15 mouse cellular contexts compared by ENCODE assay signal in genomic region chr8:29978585-29979505, GRCm38 (mm10).
DNase-seq lines count a peak whose midpoint lies in the region; ATAC-seq lines count a peak whose summit lies in the region.
"Had no signal": no experiment of that assay in that cellular context is flagged by ENCODE, and none has a peak within 500 bp of the region (broad histone marks: within the 10 kb centered on the region; RNA-seq: fewer than 3 reads in every experiment).

No protein-coding gene starts in this region.

- H3K4me2 ChIP-seq in kidney, embryonic 14.5 days (replicated peaks; ENCODE audit: low read depth, low read length): no peak overlapping the region
- H3K4me2 ChIP-seq in limb, embryonic 12.5 days: peak overlapping the region; percentile 20
- no peak overlapping the region for H3K4me2 ChIP-seq in intestine, embryonic 15.5 days (replicated peaks)
- H3K4me2 ChIP-seq: embryonic facial prominence, embryonic 12.5 days; kidney, embryonic 15.5 days; neural tube, embryonic 12.5 days had no signal

- no peak overlapping the region for H3K4me3 ChIP-seq in kidney, embryonic 14.5 days (ENCODE audit: low read length)
- H3K4me3 ChIP-seq in limb, embryonic 12.5 days (replicated peaks): no peak overlapping the region
- no peak overlapping the region for H3K4me3 ChIP-seq in intestine, embryonic 15.5 days (replicated peaks)
- H3K4me3 ChIP-seq: embryonic facial prominence, embryonic 12.5 days; hindbrain, embryonic 10.5 days; kidney, embryonic 15.5 days; neural tube, embryonic 12.5 days had no signal

- H3K27ac ChIP-seq in kidney, embryonic 14.5 days (ENCODE audit: low read depth, low read length): no peak overlapping the region
- no peak overlapping the region for H3K27ac ChIP-seq in limb, embryonic 12.5 days
- H3K27ac ChIP-seq in intestine, embryonic 15.5 days: no peak overlapping the region
- H3K27ac ChIP-seq: embryonic facial prominence, embryonic 12.5 days; hindbrain, embryonic 10.5 days; kidney, embryonic 15.5 days; neural tube, embryonic 12.5 days had no signal

- peak; percentile 32; the same call in 1 of the 2 replicates for ATAC-seq in kidney, embryonic 14.5 days (ENCODE audit: low FRiP score, low TSS enrichment)
- peak; percentile 90 for ATAC-seq in limb, embryonic 12.5 days (ENCODE audit: insufficient number of reproducible peaks, insufficient read depth, low FRiP score, low TSS enrichment, low read depth)
- no peak for ATAC-seq in intestine, embryonic 15.5 days

- no peak for DNase-seq in kidney, adult 8-10 months
- peak; percentile 23 for DNase-seq in R1 (ENCODE audit: low read depth, low spot score)
- peak; percentile 46 for DNase-seq in embryo, embryonic 11.5 days (ENCODE audit: low read depth, low spot score)
- DNase-seq in layer of hippocampus, adult 8-10 months (ENCODE audit: low spot score in 2 of 2): no peak
- no peak for DNase-seq in ovary, postnatal 36 days (ENCODE audit: low spot score)
- DNase-seq: adrenal gland, adult 2 months; cerebellum, adult 11 months; layer of hippocampus, postnatal 36 days had no signal

- H3K27me3 ChIP-seq in kidney, embryonic 14.5 days (ENCODE audit: control insufficient read depth, insufficient read depth, low read length): no peaks in the 10 kb centered on the region
- H3K27me3 ChIP-seq in limb, embryonic 12.5 days: peaks cover 4% of the 10 kb centered on the region; the same call in 1 of the 2 replicates
- H3K27me3 ChIP-seq in intestine, embryonic 15.5 days (replicated peaks): no peaks in the 10 kb centered on the region
- H3K27me3 ChIP-seq: embryonic facial prominence, embryonic 12.5 days; kidney, embryonic 15.5 days; neural tube, embryonic 12.5 days had no signal

- WGBS in kidney, embryonic 14.5 days: 19% methylated on average over 10 of the region's 10 CpGs
- WGBS in limb, embryonic 12.5 days: 11% methylated on average over 10 of the region's 10 CpGs
- 39% methylated on average over 10 of the region's 10 CpGs for WGBS in intestine, embryonic 15.5 days

- no peaks in the 10 kb centered on the region for H3K9me3 ChIP-seq in kidney, embryonic 14.5 days (ENCODE audit: control insufficient read depth, low read length)
- H3K9me3 ChIP-seq in limb, embryonic 12.5 days: no peaks in the 10 kb centered on the region
- no peaks in the 10 kb centered on the region for H3K9me3 ChIP-seq in intestine, embryonic 15.5 days
- H3K9me3 ChIP-seq: embryonic facial prominence, embryonic 12.5 days; hindbrain, embryonic 10.5 days; kidney, embryonic 15.5 days; neural tube, embryonic 12.5 days had no signal

- 0 out of 2 replicates have a peak, but pooled peaks cover 4% of the 10 kb centered on the region for H3K4me1 ChIP-seq in kidney, embryonic 14.5 days (ENCODE audit: control insufficient read depth, insufficient read depth, low read length)
- H3K4me1 ChIP-seq in limb, embryonic 12.5 days (replicated peaks): peaks cover 4% of the 10 kb centered on the region; the same call in 1 of the 2 replicates
- H3K4me1 ChIP-seq in intestine, embryonic 15.5 days (replicated peaks): no peaks in the 10 kb centered on the region
- H3K4me1 ChIP-seq: embryonic facial prominence, embryonic 12.5 days; hindbrain, embryonic 10.5 days; kidney, embryonic 15.5 days; neural tube, embryonic 12.5 days had no signal

- H3K9ac ChIP-seq in kidney, embryonic 14.5 days (ENCODE audit: low read depth, low read length): no peak overlapping the region
- H3K9ac ChIP-seq in limb, embryonic 12.5 days (replicated peaks): no peak overlapping the region
- H3K9ac ChIP-seq in intestine, embryonic 15.5 days: no peak overlapping the region
- H3K9ac ChIP-seq: embryonic facial prominence, embryonic 12.5 days; kidney, embryonic 15.5 days; neural tube, embryonic 12.5 days had no signal

- H3K36me3 ChIP-seq in kidney, embryonic 14.5 days (ENCODE audit: control insufficient read depth, insufficient read depth, low read length): no peaks in the 10 kb centered on the region
- no peaks in the 10 kb centered on the region for H3K36me3 ChIP-seq in limb, embryonic 12.5 days
- H3K36me3 ChIP-seq in intestine, embryonic 15.5 days: no peaks in the 10 kb centered on the region
- H3K36me3 ChIP-seq: embryonic facial prominence, embryonic 12.5 days; hindbrain, embryonic 10.5 days; kidney, embryonic 15.5 days; neural tube, embryonic 12.5 days had no signal

Comparison
In these comparisons a context has a peak if more than half of its experiments do, and no peak if none do; other contexts are left out.
1. DNase-seq: peak in R1 (single experiment) and embryo, embryonic 11.5 days (single experiment); none in kidney, adult 8-10 months (0 of 2), layer of hippocampus, adult 8-10 months (0 of 2) and ovary, postnatal 36 days (single experiment).